Mouse (Mus musculus) lung, postnatal 0 days (tissue): ENCODE results near the gene Ccdc144b.

Source experiments
- CTCF ChIP-seq: IDR thresholded peaks from 2 replicates; pipeline ENCODE4 v1.5.1; 2016; ENCODE audit warnings: antibody characterized with exemption, mild to moderate bottlenecking
- EP300 ChIP-seq: IDR thresholded peaks from 2 replicates; pipeline ENCODE4 v1.6.1; 2016; ENCODE audit warnings: antibody characterized with exemption, mild to moderate bottlenecking, control low read depth

DNA sequence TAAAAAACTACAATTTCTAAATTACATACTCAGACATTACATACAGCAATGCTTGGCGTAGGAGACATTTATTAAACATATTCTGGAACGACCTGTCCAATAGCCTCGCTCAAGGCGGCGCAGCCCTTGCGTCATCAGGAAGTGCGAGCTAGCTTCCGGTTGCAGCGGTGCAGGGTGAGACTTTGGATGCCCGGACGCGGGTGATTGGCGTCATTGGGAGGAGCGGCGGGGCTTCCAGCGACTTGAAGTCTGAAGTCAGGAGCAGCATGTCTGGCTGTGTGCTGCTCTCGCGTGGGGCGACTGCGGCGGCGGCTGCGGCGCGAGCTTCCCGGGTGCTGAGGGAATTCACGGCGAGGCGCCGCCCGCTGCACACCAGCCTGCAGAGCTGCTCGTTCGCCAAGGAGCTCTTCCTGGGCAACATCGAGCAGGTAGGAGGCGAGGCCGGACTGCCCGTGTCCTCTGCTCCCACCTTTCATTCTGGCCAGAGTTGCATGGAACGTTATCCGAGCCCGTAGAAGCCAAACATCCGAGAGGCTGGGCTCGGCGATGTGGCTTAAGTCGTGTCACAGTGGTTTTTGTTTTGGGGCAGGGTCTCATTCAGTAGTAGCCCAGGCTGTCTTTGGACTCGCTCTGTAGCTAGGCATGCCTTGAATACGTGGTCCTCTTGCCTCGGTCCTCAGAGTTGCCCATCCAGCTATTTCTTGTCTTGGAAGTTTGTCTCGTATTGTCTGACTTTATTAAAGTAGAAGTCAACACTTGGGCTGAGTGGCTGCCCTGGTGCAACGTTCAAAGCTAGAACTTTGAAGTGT lies 12.7 kb upstream of the Ccdc144b start, which contains the start of gene Acad9:
- TF ChIP-seq EP300 (peak; percentile 58; the same call in 1 of the 2 replicates), CTCF (no peak)
